Mouse (Mus musculus) intestine, postnatal 0 days (tissue): Measurements from ENCODE around the gene Fev. TPM values are rescaled to one million over a fixed set of nuclear protein-coding genes. Genes with fewer than 3 reads are reported as not detected.

Experiments used
- ATAC-seq: fragments of 200-750 bp; cut with Nextera tagmentation; 2 replicates; pipeline ENCODE4 v1.8.0; 2017; ENCODE audit warnings: mild to moderate bottlenecking, moderate TSS enrichment, moderate library complexity
- H3K27ac ChIP-seq: fragments of 300-500 bp; sonication (generic); 2 replicates; pipeline ENCODE4 v1.5.1; 2014; ENCODE audit warnings: mild to moderate bottlenecking, low read depth, low read length, moderate library complexity
- H3K27me3 ChIP-seq: fragments of 300-500 bp; sonication (generic); replicated peaks from 2 replicates; pipeline ENCODE4 v1.6.1; 2014; ENCODE audit warnings: low read length, mixed read lengths; ENCODE audit not compliant: control insufficient read depth, insufficient read depth
- H3K36me3 ChIP-seq: fragments of 300-500 bp; sonication (generic); 2 replicates; pipeline ENCODE4 v1.6.1; 2014; ENCODE audit warnings: mild to moderate bottlenecking, moderate library complexity; ENCODE audit not compliant: control insufficient read depth, insufficient read depth
- H3K4me1 ChIP-seq: fragments of 300-500 bp; sonication (generic); replicated peaks from 2 replicates; pipeline ENCODE4 v1.6.1; 2014; ENCODE audit warnings: antibody characterized with exemption, low read length, mixed read lengths; ENCODE audit not compliant: control insufficient read depth, insufficient read depth
- H3K4me2 ChIP-seq: fragments of 300-500 bp; sonication (generic); replicated peaks from 2 replicates; pipeline ENCODE4 v1.6.1; 2014; ENCODE audit warnings: low read depth, mild to moderate bottlenecking, moderate library complexity
- H3K4me3 ChIP-seq: fragments of 300-500 bp; sonication (generic); 2 replicates; pipeline ENCODE4 v1.5.1; 2014; ENCODE audit warnings: low read depth, low read length
- H3K9ac ChIP-seq: fragments of 300-500 bp; sonication (generic); 2 replicates; pipeline ENCODE4 v1.6.1; 2014; ENCODE audit warnings: mild to moderate bottlenecking, low read depth, low read length
- H3K9me3 ChIP-seq: fragments of 300-500 bp; sonication (generic); 2 replicates; pipeline ENCODE4 v1.6.1; 2016; ENCODE audit warnings: mixed run types; ENCODE audit not compliant: control insufficient read depth
- CTCF ChIP-seq: sonication (generic); IDR thresholded peaks from 2 replicates; pipeline ENCODE4 v1.5.1; 2016; ENCODE audit warnings: low read depth, mild to moderate bottlenecking, control low read depth, antibody characterized with exemption, moderate library complexity
- WGBS: fragments of 180-500 bp; shearing (Covaris S2); extraction: QIAGEN DNeasy Blood & Tissue Kit; methylation state at CpG from one replicate; pipeline ENCODE4 v1.1.7; 2014; 5-methylcytosine and 5-hydroxymethylcytosine counted together
- polyA plus RNA-seq: library from polyadenylated mRNA; unstranded; fragments of >200 nt; fragmentation: Nextera tagmentation; extraction: Ambion mirVana; gene quantifications from 2 replicates; pipeline ENCODE4 v1.2.1, GENCODE M21; 2015

The Fev gene
- polyA plus RNA-seq, 1 experiment from 2014 or later, result 0.59 TPM

DNA sequence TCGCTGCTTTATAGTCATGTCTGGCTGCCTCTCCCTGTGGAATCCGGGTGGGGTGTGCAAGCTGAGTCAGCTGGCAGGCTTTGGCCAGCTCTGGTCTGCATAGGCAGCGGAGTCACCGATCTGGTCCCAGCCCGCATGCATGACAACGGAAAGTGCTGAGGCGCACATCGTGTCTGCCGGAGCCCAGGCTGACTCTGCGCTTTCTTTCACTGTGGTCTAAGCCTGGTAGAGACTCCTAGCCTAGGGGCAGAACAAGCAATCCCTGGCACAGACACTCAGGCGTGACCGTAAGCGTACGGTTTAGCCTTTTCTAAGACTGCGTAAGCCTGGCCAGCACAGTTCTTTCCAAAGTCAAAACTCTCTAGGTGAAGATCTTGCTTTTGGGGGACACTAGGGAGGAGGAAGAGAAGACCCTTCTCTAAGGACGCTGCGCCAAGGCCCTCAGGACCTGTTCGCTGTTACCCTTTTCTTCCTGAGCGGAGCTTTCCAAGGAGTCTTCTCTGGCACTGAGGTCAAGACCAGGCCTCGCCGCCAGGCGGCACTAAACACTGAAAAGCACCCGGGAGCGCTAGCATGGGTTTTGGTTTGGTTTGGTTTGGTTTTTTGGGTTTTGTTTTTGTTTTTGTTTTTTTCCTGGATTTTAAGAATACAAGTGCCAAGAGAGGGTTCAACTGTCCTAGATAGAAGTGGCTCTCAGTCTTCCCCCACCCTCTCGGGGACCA lies 8.1 kb upstream of the Fev start, which contains the start of gene Cryba2:
Gene Cryba2, minus strand, starts transcription at position 10 of the 722 bp plus-strand sequence.
- Histone ChIP-seq H3K4me1 (no peaks in the 10 kb centered on the region), H3K9me3 (no peaks in the 10 kb centered on the region), H3K4me3 (peak within 1 kb of the TSS; percentile 7; the same call in 1 of the 2 replicates), H3K4me2 (peak within 1 kb of the TSS; percentile 45), H3K9ac (no peak within 1 kb of the TSS), H3K27ac (no peak within 1 kb of the TSS), H3K27me3 (peaks cover 62% of the 10 kb centered on the region), H3K36me3 (no peaks in the 10 kb centered on the region)
- ATAC-seq, result no peak
- 6% methylated on average over 25 of the region's 25 CpGs for WGBS
- peak; percentile 79 for TF ChIP-seq CTCF

DNA sequence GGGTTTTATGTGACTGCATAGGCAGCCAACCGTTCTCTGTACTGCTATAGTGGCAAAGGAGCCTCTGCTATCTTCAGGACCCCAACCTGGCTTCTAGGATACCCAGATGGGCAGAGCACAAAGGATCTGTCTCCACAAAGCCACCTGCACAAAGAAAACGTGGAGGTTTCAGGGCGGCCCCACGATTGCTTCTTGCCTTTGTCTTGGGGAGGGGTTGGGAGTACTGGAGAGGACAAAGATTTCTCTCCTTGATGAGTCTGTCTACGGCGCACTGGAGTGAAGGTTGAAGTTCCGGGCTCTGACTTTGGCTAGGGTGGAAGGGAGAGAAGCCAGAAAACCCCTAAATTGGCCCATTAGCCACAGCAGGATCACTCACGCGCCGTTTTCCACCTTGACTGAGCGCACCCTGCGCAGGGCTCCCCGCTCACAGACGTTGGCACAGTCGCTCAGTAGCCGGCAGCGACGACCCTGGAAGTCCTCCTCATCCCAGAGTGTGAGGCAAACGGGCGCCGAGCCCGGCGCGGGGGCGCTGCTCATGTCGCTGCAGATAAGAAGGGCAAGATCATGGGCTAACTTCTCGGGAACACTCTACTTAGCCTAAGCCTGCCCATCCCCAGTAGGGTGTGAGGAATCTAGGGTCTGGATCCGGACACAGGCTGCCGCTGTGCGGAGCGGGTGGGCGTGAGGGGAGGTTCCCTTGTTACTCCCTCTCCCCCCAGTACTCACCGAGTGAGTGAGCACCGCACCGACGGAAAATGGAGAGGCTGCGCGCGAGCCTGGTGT lies 7.3 kb upstream of the Fev start:
- peak overlapping the region; percentile 45; the same call in 1 of the 2 replicates for H3K4me2 ChIP-seq
- H3K4me3 ChIP-seq, result peak overlapping the region; percentile 7; the same call in 1 of the 2 replicates
- no peak overlapping the region for H3K27ac ChIP-seq
- no peak for TF ChIP-seq CTCF
- WGBS, result 3% methylated on average over 39 of the region's 39 CpGs
- no peaks in the 10 kb centered on the region for H3K9me3 ChIP-seq
- no peaks in the 10 kb centered on the region for H3K4me1 ChIP-seq
- H3K36me3 ChIP-seq, result no peaks in the 10 kb centered on the region
- H3K9ac ChIP-seq, result no peak overlapping the region
- H3K27me3 ChIP-seq, result peaks cover 63% of the 10 kb centered on the region
- ATAC-seq, result no peak

DNA sequence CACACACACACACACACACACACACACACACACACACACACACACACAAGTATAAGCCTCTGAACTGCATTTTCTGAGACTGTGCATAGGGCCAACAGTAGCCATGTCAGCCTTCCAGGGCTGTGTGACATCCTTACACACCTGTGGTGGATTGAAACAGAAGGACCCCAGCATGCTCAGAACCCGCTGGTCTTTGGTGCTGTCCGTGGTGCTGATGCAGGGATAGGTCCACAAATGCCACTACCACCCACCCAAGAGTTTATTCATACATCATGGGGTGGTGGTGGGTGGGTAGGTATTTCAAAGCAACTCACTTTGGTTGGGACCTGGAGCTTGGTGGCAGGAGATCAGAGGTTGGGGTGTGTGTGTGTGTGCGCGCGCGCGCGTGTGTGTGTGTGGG lies 6.3 kb upstream of the Fev start:
- TF ChIP-seq CTCF, result no peak
- no peak overlapping the region for H3K27ac ChIP-seq
- WGBS, result 0% methylated on average over 3 of the region's 8 CpGs

DNA sequence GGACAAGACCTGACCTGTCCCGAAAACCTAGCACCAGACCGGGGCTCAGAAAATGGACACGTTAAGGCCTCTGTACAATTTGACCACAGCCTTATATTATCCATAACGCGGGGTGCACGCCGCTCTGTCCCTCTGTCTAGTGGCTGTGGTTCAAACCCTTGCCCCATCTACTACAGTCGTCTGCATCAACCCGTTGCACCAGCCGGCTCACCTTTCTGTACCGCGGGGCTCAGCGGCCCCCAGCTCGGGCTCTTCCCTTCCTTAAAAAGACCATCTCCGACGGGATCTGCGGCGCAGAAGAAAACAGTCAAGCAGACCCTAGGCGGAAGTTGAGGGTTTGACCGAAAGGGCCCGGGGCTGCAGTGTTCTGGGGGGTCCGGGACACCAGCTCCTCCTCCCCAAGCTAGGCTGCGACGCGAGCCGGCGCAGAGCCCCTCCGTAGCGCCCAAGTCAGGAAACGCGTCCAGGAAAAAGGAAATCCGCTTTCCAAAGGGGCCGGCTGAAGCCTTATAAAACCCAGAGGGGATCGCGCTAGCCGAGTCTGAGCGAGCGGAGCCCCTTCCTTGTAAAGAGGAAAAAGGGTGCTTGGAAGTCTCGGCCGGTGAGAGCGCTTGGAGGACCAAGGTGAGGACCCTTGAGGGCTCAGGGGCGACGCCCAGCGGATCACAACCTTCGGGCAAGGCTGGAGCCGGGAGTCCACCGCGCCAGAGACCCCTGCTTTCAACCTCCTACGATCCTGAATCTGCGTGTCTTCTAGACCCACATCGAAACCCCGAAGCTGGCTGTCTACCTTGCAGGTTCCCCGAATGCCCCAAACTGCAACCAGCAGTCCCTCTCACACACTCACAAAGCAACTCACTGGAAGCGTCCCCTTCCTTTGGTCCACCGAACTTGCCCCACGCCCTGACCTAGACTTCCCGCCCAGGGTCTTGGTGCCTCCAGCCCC lies 750 bp downstream of the Fev start:
- Histone ChIP-seq H3K27ac (no peak overlapping the region), H3K4me1 (no peaks in the 10 kb centered on the region), H3K9ac (no peak overlapping the region), H3K4me2 (peak overlapping the region; percentile 41), H3K9me3 (no peaks in the 10 kb centered on the region), H3K36me3 (no peaks in the 10 kb centered on the region), H3K4me3 (peak overlapping the region; percentile 17), H3K27me3 (peaks cover 79% of the 10 kb centered on the region)
- no peak for ATAC-seq
- no peak for TF ChIP-seq CTCF
- WGBS, result 1% methylated on average over 54 of the region's 57 CpGs

More for the DNA sequence above, 6.3 kb upstream of the Fev start:
- no peaks in the 10 kb centered on the region for H3K9me3 ChIP-seq
- H3K4me3 ChIP-seq, result no peak overlapping the region
- no peaks in the 10 kb centered on the region for H3K4me1 ChIP-seq
- peaks cover 72% of the 10 kb centered on the region for H3K27me3 ChIP-seq
- H3K36me3 ChIP-seq, result no peaks in the 10 kb centered on the region
- no peak overlapping the region for H3K4me2 ChIP-seq
- H3K9ac ChIP-seq, result no peak overlapping the region
- no peak for ATAC-seq

DNA sequence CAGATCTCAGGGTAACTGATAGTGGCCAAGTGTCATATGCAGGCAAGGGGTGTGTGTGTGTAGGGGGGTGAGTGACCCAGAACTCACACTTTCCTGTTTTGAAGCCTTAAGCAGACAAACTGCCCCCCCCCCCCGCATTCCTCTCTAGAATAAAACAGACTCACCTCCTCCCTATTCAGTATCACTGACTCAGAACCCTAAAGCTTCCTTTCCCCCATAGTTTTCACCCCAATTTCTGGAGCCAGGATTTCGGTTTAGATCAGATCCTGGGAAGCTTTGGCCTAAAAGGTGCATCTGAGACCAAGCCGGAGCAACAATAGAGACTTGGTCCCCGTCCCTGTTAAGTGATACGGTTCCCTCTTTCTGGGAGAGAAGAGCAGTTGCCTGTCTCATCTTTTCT lies 1.8 kb downstream of the Fev start:
- no peak overlapping the region for H3K4me2 ChIP-seq
- no peak for ATAC-seq
- H3K4me1 ChIP-seq, result no peaks in the 10 kb centered on the region
- no peak for TF ChIP-seq CTCF
- no peak overlapping the region for H3K9ac ChIP-seq
- no peaks in the 10 kb centered on the region for H3K9me3 ChIP-seq
- H3K36me3 ChIP-seq, result no peaks in the 10 kb centered on the region
- H3K27ac ChIP-seq, result no peak overlapping the region
- no peak overlapping the region for H3K4me3 ChIP-seq
- peaks cover 80% of the 10 kb centered on the region for H3K27me3 ChIP-seq
- 12% methylated on average over 5 of the region's 5 CpGs for WGBS

DNA sequence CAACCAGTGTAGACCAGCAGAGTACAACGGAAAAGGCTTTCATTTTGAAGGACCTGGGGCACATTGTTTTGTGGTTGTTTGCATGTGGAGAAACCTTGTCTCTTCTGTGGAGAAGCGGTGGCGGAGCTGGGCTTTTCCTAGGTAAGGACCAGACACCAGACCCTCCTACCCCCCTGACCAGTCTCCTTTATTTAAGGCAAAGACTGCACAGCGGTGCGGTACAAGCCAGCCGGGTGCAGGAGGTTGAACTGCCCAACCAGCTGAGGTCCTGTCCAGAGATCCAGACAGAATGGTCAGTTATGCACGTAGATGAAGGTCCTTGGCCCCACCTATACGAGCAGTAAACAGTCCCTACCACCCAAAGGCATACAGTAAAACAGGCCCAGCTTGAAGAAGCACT lies 2.4 kb downstream of the Fev start:
- no peaks in the 10 kb centered on the region for H3K4me1 ChIP-seq
- no peak overlapping the region for H3K27ac ChIP-seq
- ATAC-seq, result no peak
- peaks cover 74% of the 10 kb centered on the region for H3K27me3 ChIP-seq
- WGBS, result 8% methylated on average over 8 of the region's 8 CpGs
- no peaks in the 10 kb centered on the region for H3K9me3 ChIP-seq
- no peak for TF ChIP-seq CTCF
- H3K4me2 ChIP-seq, result peak overlapping the region; percentile 61; the same call in 1 of the 2 replicates
- peak overlapping the region; percentile 37 for H3K4me3 ChIP-seq
- no peak overlapping the region for H3K9ac ChIP-seq
- H3K36me3 ChIP-seq, result no peaks in the 10 kb centered on the region
